16 mouse cellular contexts compared by ENCODE assay signal in the genomic region with DNA sequence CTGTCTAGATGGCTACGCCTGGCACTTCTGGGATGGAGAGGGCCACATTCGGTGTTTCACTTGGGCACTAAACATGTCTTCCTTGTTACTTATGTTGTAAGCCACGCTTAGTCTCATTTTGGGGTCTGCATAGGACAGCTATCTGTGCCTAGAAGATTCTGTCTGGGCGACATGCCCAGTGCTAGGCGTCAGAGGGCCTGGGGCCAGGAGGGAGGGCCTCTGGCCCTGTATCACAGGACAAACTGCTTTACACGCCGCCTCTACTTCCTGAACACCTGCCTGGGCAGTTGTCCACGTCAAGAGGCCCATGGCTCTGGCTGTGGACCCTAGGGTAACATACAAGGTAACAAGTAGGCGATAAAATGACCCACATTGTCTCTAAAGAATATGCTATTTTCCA. TPM values are rescaled to one million over a fixed set of nuclear protein-coding genes. Genes with fewer than 3 reads are reported as not detected.
DNase-seq lines count a peak whose midpoint lies in the region; ATAC-seq and TF ChIP-seq lines count a peak whose summit lies in the region.
"Had no signal": no experiment of that assay in that cellular context is flagged by ENCODE, and none has a peak within 500 bp of the region (broad histone marks: within the 10 kb centered on the region; RNA-seq: fewer than 3 reads in every experiment).

No protein-coding gene starts in this region.

- no peak for ATAC-seq in heart, embryonic 11.5 days (replicated peaks; ENCODE audit: insufficient number of reproducible peaks, low FRiP score, low TSS enrichment)
- no peak for ATAC-seq in midbrain, embryonic 13.5 days
- ATAC-seq in lung, embryonic 16.5 days (ENCODE audit: low read depth) = peak; percentile 77
- 0 out of 2 replicates have a peak, but pooled peaks have one; percentile 18 for ATAC-seq in stomach, postnatal 0 days (ENCODE audit: low FRiP score, low TSS enrichment)

- no peaks in the 10 kb centered on the region for H3K36me3 ChIP-seq in heart, embryonic 11.5 days (ENCODE audit: control insufficient read depth, insufficient read depth, low read length)
- H3K36me3 ChIP-seq in midbrain, embryonic 13.5 days = 0 out of 2 replicates have a peak, but pooled peaks cover 4% of the 10 kb centered on the region
- H3K36me3 ChIP-seq in midbrain, embryonic 10.5 days = peaks cover 8% of the 10 kb centered on the region
- no peaks in the 10 kb centered on the region; the same call in 1 of the 2 replicates for H3K36me3 ChIP-seq in lung, embryonic 16.5 days (ENCODE audit: control insufficient read depth, insufficient read depth, low read length)
- no peaks in the 10 kb centered on the region for H3K36me3 ChIP-seq in stomach, postnatal 0 days (ENCODE audit: control insufficient read depth, insufficient read depth, low read length)

- TF ChIP-seq CTCF in stomach, postnatal 0 days (IDR thresholded peaks at IDR 0.05; ENCODE audit: low read depth) = no peak

- peaks cover 28% of the 10 kb centered on the region for H3K27me3 ChIP-seq in heart, embryonic 11.5 days (ENCODE audit: control insufficient read depth, insufficient read depth, low read length)
- H3K27me3 ChIP-seq in midbrain, embryonic 13.5 days = no peaks in the 10 kb centered on the region
- no peaks in the 10 kb centered on the region for H3K27me3 ChIP-seq in midbrain, embryonic 10.5 days (ENCODE audit: low read depth, poor library complexity, severe bottlenecking)
- no peaks in the 10 kb centered on the region for H3K27me3 ChIP-seq in lung, embryonic 16.5 days (ENCODE audit: control insufficient read depth, insufficient read depth, low read depth, low read length)
- H3K27me3 ChIP-seq in stomach, postnatal 0 days (ENCODE audit: control insufficient read depth, insufficient read depth, low read length) = no peaks in the 10 kb centered on the region
- H3K27me3 ChIP-seq: embryonic facial prominence, embryonic 12.5 days had no signal

- WGBS in heart, embryonic 11.5 days (ENCODE audit: insufficient replicate concordance) = 75% methylated on average over 9 of the region's 9 CpGs
- WGBS in midbrain, embryonic 13.5 days = 85% methylated on average over 9 of the region's 9 CpGs
- 89% methylated on average over 9 of the region's 9 CpGs for WGBS in midbrain, embryonic 10.5 days
- 35% methylated on average over 9 of the region's 9 CpGs for WGBS in lung, embryonic 16.5 days
- WGBS in stomach, postnatal 0 days = 51% methylated on average over 9 of the region's 9 CpGs

- peak; percentile 57 to 66 for DNase-seq in heart, adult 18-20 months
- DNase-seq in midbrain, embryonic 10.5 days (ENCODE audit: low spot score) = no peak
- peak; percentile 55 for DNase-seq in stomach, postnatal 0 days (ENCODE audit: low spot score)
- DNase-seq in left cerebral cortex, adult 9 months (ENCODE audit: low spot score in 2 of 2) = no peak
- DNase-seq in adrenal gland, adult 2 months = no peak
- DNase-seq: kidney, adult 9 months; right cerebral cortex, postnatal 14 days had no signal

- H3K9ac ChIP-seq in heart, embryonic 11.5 days (ENCODE audit: low read depth, low read length) = no peak overlapping the region
- 0 out of 2 replicates have a peak overlapping the region, but pooled peaks have one; percentile 6 for H3K9ac ChIP-seq in midbrain, embryonic 13.5 days (replicated peaks)
- no peak overlapping the region for H3K9ac ChIP-seq in lung, embryonic 16.5 days (ENCODE audit: low read length)
- H3K9ac ChIP-seq in stomach, postnatal 0 days (ENCODE audit: low read length) = no peak overlapping the region
- H3K9ac ChIP-seq: embryonic facial prominence, embryonic 12.5 days; liver, embryonic 14.5 days had no signal

- peaks cover 4% of the 10 kb centered on the region; the same call in 1 of the 2 replicates for H3K4me1 ChIP-seq in heart, embryonic 11.5 days (ENCODE audit: control insufficient read depth, insufficient read depth, low read length)
- H3K4me1 ChIP-seq in midbrain, embryonic 13.5 days (replicated peaks) = peaks cover 56% of the 10 kb centered on the region
- H3K4me1 ChIP-seq in midbrain, embryonic 10.5 days = peaks cover 42% of the 10 kb centered on the region
- peaks cover 24% of the 10 kb centered on the region for H3K4me1 ChIP-seq in lung, embryonic 16.5 days (replicated peaks; ENCODE audit: control insufficient read depth, insufficient read depth, low read length)
- peaks cover 3% of the 10 kb centered on the region; the same call in 1 of the 2 replicates for H3K4me1 ChIP-seq in stomach, postnatal 0 days (replicated peaks; ENCODE audit: control insufficient read depth, insufficient read depth)

- no peaks in the 10 kb centered on the region for H3K9me3 ChIP-seq in heart, embryonic 11.5 days (replicated peaks; ENCODE audit: control insufficient read depth, low read length)
- no peaks in the 10 kb centered on the region for H3K9me3 ChIP-seq in midbrain, embryonic 13.5 days
- no peaks in the 10 kb centered on the region for H3K9me3 ChIP-seq in midbrain, embryonic 10.5 days (replicated peaks)
- H3K9me3 ChIP-seq in lung, embryonic 16.5 days (ENCODE audit: control insufficient read depth, low read length) = no peaks in the 10 kb centered on the region
- H3K9me3 ChIP-seq in stomach, postnatal 0 days (ENCODE audit: control insufficient read depth, low read length) = no peaks in the 10 kb centered on the region
- H3K9me3 ChIP-seq: embryonic facial prominence, embryonic 12.5 days; forebrain, embryonic 10.5 days; G1E had no signal

- no peak for TF ChIP-seq EP300 in stomach, postnatal 0 days (optimal IDR thresholded peaks at IDR 0.05)

- H3K4me2 ChIP-seq in heart, embryonic 11.5 days = no peak overlapping the region
- no peak overlapping the region for H3K4me2 ChIP-seq in midbrain, embryonic 13.5 days (replicated peaks)
- H3K4me2 ChIP-seq in lung, embryonic 16.5 days (ENCODE audit: low read depth, low read length) = no peak overlapping the region
- no peak overlapping the region for H3K4me2 ChIP-seq in stomach, postnatal 0 days (replicated peaks; ENCODE audit: low read depth)
- H3K4me2 ChIP-seq: embryonic facial prominence, embryonic 12.5 days; midbrain, embryonic 11.5 days had no signal

- no peak overlapping the region for H3K27ac ChIP-seq in heart, embryonic 11.5 days (ENCODE audit: low read depth, low read length)
- no peak overlapping the region for H3K27ac ChIP-seq in midbrain, embryonic 13.5 days
- no peak overlapping the region for H3K27ac ChIP-seq in midbrain, embryonic 10.5 days (replicated peaks)
- H3K27ac ChIP-seq in lung, embryonic 16.5 days (ENCODE audit: low read length) = peak overlapping the region; percentile 53
- H3K27ac ChIP-seq in stomach, postnatal 0 days (replicated peaks) = no peak overlapping the region
- H3K27ac ChIP-seq: embryonic facial prominence, embryonic 12.5 days; liver, embryonic 14.5 days had no signal

- no peak overlapping the region for H3K4me3 ChIP-seq in heart, embryonic 11.5 days (ENCODE audit: low read depth, low read length)
- no peak overlapping the region for H3K4me3 ChIP-seq in midbrain, embryonic 13.5 days (replicated peaks)
- no peak overlapping the region for H3K4me3 ChIP-seq in midbrain, embryonic 10.5 days
- no peak overlapping the region for H3K4me3 ChIP-seq in lung, embryonic 16.5 days (ENCODE audit: low read length)
- H3K4me3 ChIP-seq in stomach, postnatal 0 days (ENCODE audit: low read depth, low read length) = no peak overlapping the region
- H3K4me3 ChIP-seq: embryonic facial prominence, embryonic 12.5 days; forebrain, embryonic 10.5 days had no signal

RNA-seq across cellular contexts. Expression of a gene that starts 5.0 kb away (rescaled TPM):
- total RNA-seq in heart, adult 18-20 months (2021) = 1 to 10 TPM; 1.1 to 1.3 TPM
- 0.57 and 0.72 TPM in 2 replicates for polyA plus RNA-seq in heart, embryonic 11.5 days (2014; fragmentation: Nextera tagmentation; extraction: Ambion mirVana)
- 6.0 and 7.5 TPM in 2 replicates for polyA plus RNA-seq in midbrain, embryonic 13.5 days (2015; fragmentation: Nextera tagmentation; extraction: Ambion mirVana)
- 0.77 and 2.5 TPM in 2 replicates for polyA plus RNA-seq in midbrain, embryonic 10.5 days (2016; fragmentation: Nextera tagmentation; extraction: Ambion mirVana)
- 7.4 and 7.6 TPM in 2 replicates for polyA plus RNA-seq in lung, embryonic 16.5 days (2015; fragmentation: Nextera tagmentation; extraction: Ambion mirVana)
- polyA plus RNA-seq in stomach, postnatal 0 days (2015; fragmentation: Nextera tagmentation; extraction: Ambion mirVana) = 2.8 and 3.2 TPM in 2 replicates
- total RNA-seq in adrenal gland, adult 2 months (2021) = 1 to 10 TPM; 3.4 to 6.4 TPM
- polyA plus RNA-seq in adrenal gland, adult 2 months (2012; rRNA removed) = 5.2 and 7.2 TPM in 2 replicates
- total RNA-seq: G1E; granulocyte monocyte progenitor cell, adult 5-6 weeks had no signal
- polyA plus RNA-seq: G1E had no signal

RNA-seq across cellular contexts. Expression of a gene that starts 22.9 kb away (rescaled TPM):
- under 1 TPM; 0.47 to 0.69 TPM for total RNA-seq in heart, adult 18-20 months (2021)
- polyA plus RNA-seq in heart, embryonic 11.5 days (2014; fragmentation: Nextera tagmentation; extraction: Ambion mirVana) = 0.17 and 0.21 TPM in 2 replicates
- polyA plus RNA-seq in midbrain, embryonic 13.5 days (2015; fragmentation: Nextera tagmentation; extraction: Ambion mirVana) = 0.13 TPM in 1 of 2 replicates, not detected in the other
- 0.32 and 0.39 TPM in 2 replicates for polyA plus RNA-seq in midbrain, embryonic 10.5 days (2016; fragmentation: Nextera tagmentation; extraction: Ambion mirVana)
- polyA plus RNA-seq in lung, embryonic 16.5 days (2015; fragmentation: Nextera tagmentation; extraction: Ambion mirVana) = 1.3 and 1.7 TPM in 2 replicates
- polyA plus RNA-seq in stomach, postnatal 0 days (2015; fragmentation: Nextera tagmentation; extraction: Ambion mirVana) = 0.41 and 0.46 TPM in 2 replicates
- 1 to 10 TPM in 1 of 2 experiments, under 1 TPM in 1; 0.46 to 1.3 TPM for total RNA-seq in adrenal gland, adult 2 months (2021)
- polyA plus RNA-seq in adrenal gland, adult 2 months (2012; rRNA removed) = 1.7 and 1.9 TPM in 2 replicates

RNA-seq across cellular contexts. Expression of a gene that starts 32.3 kb away (rescaled TPM):
- total RNA-seq in heart, adult 18-20 months (2021) = 1 to 10 TPM; 5.6 TPM
- polyA plus RNA-seq in heart, embryonic 11.5 days (2014; fragmentation: Nextera tagmentation; extraction: Ambion mirVana) = 19.3 and 21.9 TPM in 2 replicates
- polyA plus RNA-seq in midbrain, embryonic 13.5 days (2015; fragmentation: Nextera tagmentation; extraction: Ambion mirVana) = 17.3 and 19.5 TPM in 2 replicates
- 56.6 and 64.7 TPM in 2 replicates for polyA plus RNA-seq in midbrain, embryonic 10.5 days (2016; fragmentation: Nextera tagmentation; extraction: Ambion mirVana)
- polyA plus RNA-seq in lung, embryonic 16.5 days (2015; fragmentation: Nextera tagmentation; extraction: Ambion mirVana) = 35.6 and 38.6 TPM in 2 replicates
- polyA plus RNA-seq in stomach, postnatal 0 days (2015; fragmentation: Nextera tagmentation; extraction: Ambion mirVana) = 19.2 and 19.7 TPM in 2 replicates
- 10 to 100 TPM in 1 of 2 experiments, 1 to 10 TPM in 1; 8.6 to 14.8 TPM for total RNA-seq in adrenal gland, adult 2 months (2021)
- 9.8 and 10.6 TPM in 2 replicates for polyA plus RNA-seq in adrenal gland, adult 2 months (2012; rRNA removed)

RNA-seq across cellular contexts. Expression of a gene that starts 50.5 kb away (rescaled TPM):
- total RNA-seq in heart, adult 18-20 months (2021) = 10 to 100 TPM; 39.6 to 40.5 TPM
- polyA plus RNA-seq in heart, embryonic 11.5 days (2014; fragmentation: Nextera tagmentation; extraction: Ambion mirVana) = 7.2 and 7.5 TPM in 2 replicates
- 1.7 TPM in 2 replicates for polyA plus RNA-seq in midbrain, embryonic 13.5 days (2015; fragmentation: Nextera tagmentation; extraction: Ambion mirVana)
- 1.7 and 2.0 TPM in 2 replicates for polyA plus RNA-seq in midbrain, embryonic 10.5 days (2016; fragmentation: Nextera tagmentation; extraction: Ambion mirVana)
- 6.6 and 8.6 TPM in 2 replicates for polyA plus RNA-seq in lung, embryonic 16.5 days (2015; fragmentation: Nextera tagmentation; extraction: Ambion mirVana)
- polyA plus RNA-seq in stomach, postnatal 0 days (2015; fragmentation: Nextera tagmentation; extraction: Ambion mirVana) = 3.5 TPM in 2 replicates
- total RNA-seq in adrenal gland, adult 2 months (2021) = 10 to 100 TPM in 1 of 2 experiments, 1 to 10 TPM in 1; 9.2 to 21.2 TPM
- polyA plus RNA-seq in adrenal gland, adult 2 months (2012; rRNA removed) = 31.4 and 33.8 TPM in 2 replicates

RNA-seq across cellular contexts. Expression of a gene that starts 56.4 kb away (rescaled TPM):
- total RNA-seq in heart, adult 18-20 months (2021) = 10 to 100 TPM; 15.8 to 20.1 TPM
- polyA plus RNA-seq in heart, embryonic 11.5 days (2014; fragmentation: Nextera tagmentation; extraction: Ambion mirVana) = 6.3 and 7.2 TPM in 2 replicates
- polyA plus RNA-seq in midbrain, embryonic 13.5 days (2015; fragmentation: Nextera tagmentation; extraction: Ambion mirVana) = 12.7 and 13.9 TPM in 2 replicates
- 9.1 and 12.2 TPM in 2 replicates for polyA plus RNA-seq in midbrain, embryonic 10.5 days (2016; fragmentation: Nextera tagmentation; extraction: Ambion mirVana)
- polyA plus RNA-seq in lung, embryonic 16.5 days (2015; fragmentation: Nextera tagmentation; extraction: Ambion mirVana) = 9.3 and 10.7 TPM in 2 replicates
- polyA plus RNA-seq in stomach, postnatal 0 days (2015; fragmentation: Nextera tagmentation; extraction: Ambion mirVana) = 5.3 and 6.7 TPM in 2 replicates
- total RNA-seq in adrenal gland, adult 2 months (2021) = 10 to 100 TPM; 27.5 to 44.8 TPM
- 11.5 and 14.8 TPM in 2 replicates for polyA plus RNA-seq in adrenal gland, adult 2 months (2012; rRNA removed)

Comparison
In these comparisons a context has a peak if more than half of its experiments do, and no peak if none do; other contexts are left out.
1. DNase-seq: peak in heart, adult 18-20 months (2 of 2) and stomach, postnatal 0 days (single experiment); none in midbrain, embryonic 10.5 days (single experiment), left cerebral cortex, adult 9 months (0 of 2) and adrenal gland, adult 2 months (single experiment).
2. ATAC-seq: peak in lung, embryonic 16.5 days (single experiment) and stomach, postnatal 0 days (single experiment); none in heart, embryonic 11.5 days (single experiment) and midbrain, embryonic 13.5 days (single experiment).